Mouse (Mus musculus) c-Kit-positive CD71-positive TER-119-negative erythroid progenitor cells, embryonic 14.5 days (primary cell): ENCODE data around the gene Gpm6a.

Source experiments
- DNase-seq: peaks from one replicate; pipeline ENCODE4 v3.0.0-alpha.2; 2013; ENCODE audit warnings: low read depth

Gene Gpm6a

DNA sequence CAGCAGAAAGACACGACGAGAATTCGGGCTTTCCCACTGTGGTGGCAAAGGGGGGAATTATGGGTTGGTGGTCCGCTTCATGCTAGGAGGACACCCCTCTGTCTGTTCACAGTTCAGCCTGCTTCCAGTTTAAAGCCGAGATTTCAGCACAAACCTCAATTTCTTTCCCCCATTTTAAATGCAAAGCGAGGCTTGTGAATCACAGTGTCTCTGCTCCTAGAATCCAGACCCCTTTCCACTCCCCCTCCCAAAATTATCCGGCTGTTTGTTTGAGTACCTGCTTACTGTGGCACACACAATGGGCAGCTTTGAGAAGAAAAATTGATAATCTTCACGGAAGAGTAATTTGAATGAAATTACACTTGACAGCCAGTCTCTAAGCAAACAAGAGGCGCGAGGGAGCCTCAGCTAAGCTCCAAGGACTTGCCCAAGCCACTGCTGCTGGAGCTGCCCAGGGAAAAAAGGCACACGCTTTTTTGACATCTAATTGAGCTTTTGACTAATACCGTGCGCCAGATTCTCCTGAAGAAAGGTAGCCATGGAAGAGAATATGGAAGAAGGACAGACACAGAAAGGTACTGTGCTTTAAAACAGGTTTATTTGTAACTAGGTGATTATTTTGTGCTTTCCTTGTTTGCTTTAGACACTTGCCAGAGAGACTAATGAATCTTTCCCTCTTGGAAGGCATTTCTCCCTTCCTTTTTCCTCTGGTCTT, at the start of gene Gpm6a:
Gene Gpm6a (plus strand): TSS at position 103 of the 715 bp plus-strand sequence.
- DNase-seq, result no peak

DNA sequence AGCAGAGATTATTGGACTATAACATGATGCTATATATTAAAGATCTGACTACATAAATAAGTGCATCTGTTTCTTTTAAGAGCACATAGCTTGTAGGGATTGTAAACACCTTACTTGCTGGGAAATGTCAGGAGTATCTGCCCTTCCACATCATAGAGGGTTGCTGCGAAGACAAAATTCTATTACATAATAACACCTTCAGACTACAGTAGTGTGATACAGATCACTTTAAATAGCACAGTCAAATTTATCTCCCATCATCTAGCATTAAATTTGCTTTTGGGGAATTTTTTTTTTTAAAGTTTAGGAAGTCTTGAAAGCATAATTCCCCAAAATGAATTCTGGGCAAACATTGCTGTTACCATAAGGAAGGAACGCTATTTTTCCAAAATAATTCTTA, 41.8 kb upstream of the Gpm6a start:
- no peak for DNase-seq

DNA sequence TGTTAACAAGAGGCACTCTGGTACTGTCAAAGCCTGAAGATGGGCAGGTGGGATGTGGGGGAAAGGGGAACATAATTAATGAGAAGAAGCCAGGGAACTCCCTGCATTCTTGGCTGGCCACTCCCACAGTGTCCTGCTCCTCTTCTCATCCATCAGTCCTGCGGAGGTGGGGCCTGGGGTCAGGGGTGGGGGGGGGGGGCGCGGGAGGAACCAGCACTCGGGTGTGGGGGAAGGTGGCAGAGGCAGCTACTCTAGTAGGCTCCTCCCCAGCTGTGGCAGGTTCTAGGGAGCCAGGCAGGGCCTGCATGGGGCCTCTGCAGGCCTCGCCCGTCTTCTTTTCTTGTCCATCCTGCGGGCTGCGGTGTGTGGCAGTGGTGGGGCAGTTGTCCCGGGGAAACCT, 36.9 kb upstream of the Gpm6a start:
- DNase-seq, result no peak

DNA sequence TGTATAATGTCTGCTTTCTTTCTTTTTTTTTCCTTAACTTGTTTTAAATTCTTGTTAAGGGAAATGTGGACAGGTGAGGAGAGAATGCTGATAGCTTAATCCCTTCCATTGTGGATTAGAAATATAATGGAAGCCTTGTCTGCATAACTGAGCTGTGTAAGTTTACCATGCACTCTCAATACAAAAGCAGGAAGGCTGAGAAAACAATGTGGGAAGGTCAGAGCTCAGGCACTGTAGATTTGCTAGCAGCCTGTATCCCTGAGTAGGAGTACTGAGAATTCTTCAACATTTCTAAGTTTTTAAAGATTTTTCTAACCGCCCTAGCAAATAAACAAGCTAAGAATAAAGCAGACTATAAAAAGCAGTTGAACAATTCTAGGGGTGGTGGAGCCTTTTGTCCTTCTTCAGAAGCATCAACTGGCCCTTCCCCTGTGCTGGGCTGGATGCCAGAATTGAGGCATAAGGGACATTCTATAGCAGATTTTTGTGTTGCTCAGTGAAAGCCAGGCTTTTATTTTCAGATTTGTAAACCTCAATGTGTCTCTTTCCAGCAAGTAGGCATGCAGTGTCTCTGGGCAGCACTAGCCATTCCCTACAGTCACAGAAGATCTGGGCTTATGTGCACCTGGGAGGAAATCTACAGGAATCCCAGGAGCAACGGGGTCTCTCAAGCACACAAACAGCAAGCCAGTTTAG, 32.3 kb upstream of the Gpm6a start:
- DNase-seq, result no peak

DNA sequence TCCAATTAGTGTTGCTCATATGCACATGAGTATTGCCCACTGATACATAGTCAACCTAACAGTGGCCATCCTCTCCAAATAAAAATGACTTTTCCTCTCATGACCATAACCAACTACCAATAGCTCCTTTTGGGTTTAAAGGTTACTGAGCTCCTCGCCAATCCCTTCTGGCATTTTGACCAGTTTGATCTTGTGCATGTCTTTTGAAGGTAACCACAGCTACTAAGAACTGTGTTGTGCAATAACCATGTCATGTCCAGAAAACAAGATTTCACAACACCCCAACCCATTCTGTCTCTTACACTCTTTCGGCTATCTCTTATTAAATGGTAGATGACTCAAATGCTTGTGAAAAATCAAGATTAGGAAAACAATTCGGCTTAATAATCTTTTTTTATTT, 29.7 kb upstream of the Gpm6a start:
- no peak for DNase-seq

DNA sequence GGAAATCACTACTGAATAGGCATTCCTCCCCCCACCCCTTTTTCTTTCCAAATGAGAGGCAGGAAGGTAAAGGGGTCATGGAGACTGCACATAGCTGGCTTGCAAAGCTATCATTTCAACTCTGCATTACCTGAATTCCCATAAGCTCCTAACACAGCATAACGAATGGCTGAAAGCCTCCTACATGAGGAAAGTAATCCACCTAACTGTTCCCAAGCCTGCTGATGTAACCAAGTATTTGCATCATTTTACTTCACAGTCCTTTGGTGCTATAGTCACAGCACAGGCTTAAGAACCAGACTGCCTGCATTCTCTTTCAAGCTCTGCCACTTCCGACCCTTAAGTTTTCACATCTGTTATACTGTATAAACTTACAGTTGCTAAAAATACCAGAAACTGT, 22.3 kb upstream of the Gpm6a start:
- no peak for DNase-seq

DNA sequence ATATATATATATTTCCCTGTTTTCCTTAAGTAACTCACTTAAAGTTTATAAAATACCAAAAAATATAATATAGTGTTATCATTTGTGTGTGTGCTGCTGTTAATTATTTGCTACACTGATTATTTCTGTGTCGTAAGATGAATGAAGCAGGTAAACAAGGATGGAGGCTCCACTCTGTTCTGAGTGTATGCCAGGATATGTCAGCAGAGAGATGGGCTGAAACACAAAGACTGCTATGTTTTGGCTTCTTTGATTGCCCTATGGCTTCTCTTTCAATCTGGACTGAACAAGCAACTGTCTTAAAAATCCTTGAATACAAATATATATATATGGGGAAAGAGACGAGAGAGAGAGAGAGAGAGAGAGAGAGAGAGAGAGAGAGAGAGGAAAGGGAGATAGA, 1.3 kb upstream of the Gpm6a start:
- DNase-seq, result no peak

DNA sequence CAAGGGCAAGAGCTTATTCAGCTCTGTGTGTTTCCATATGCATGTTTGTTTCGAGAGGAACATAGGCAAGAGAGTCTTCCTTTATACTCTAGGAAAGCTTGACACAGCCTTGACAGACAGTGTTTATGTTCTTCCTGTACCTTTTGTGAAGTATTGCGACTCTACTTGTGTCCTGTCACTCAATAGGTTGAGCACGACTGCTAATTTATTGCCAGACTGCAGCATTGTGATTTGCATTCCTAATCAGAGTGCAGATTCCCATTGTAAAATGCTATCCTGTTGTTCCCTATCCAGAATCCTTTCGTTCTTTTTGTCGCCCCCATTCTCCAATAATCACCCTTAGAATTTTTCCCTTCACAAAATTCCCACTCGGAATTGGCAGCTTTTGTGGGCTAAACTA, 613 bp upstream of the Gpm6a start:
- DNase-seq, result no peak

DNA sequence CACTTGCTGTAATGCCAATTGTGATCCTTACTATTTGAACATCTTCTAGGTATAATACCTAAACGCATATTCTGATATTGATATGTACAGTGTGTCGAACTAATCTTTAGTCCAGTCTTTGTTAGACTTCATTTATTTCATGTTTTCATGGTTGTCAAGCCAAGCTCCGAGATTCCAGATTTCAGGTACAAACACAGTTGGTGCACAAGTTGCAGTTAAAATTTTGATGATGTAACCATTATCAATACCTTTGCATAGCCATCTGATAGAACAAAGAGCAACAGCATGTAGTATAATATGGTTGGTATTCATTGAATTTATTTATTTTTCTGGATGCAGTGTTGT, 785 bp downstream of the Gpm6a start:
- no peak for DNase-seq

DNA sequence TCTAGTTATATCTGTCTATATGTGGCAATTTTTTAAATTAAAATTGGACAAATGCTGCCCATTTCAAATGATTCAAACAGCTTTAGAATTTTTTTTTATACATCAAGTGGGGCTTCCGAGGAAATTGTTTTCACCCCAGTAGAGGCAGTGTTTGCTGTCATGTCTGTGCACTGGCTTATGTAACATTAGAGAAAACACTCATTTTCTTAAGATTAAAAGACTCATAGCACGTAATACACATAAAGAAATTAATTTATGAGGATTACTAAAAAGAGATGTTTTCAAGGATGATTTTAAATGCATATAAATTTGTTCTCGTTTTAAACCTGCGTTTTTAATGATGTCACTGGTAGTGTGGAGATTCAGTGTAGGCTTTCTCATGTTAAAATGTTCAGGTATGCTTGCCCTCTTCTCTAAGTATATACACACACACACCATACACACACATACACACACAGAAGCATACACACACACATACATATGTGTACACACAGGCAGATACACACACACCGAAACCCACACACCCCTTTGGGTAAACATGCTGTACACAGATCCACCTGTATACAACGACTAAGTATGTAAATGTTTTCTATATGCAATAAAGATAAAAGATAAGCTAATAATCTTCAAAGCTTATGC, 1.4 kb downstream of the Gpm6a start:
- no peak for DNase-seq

DNA sequence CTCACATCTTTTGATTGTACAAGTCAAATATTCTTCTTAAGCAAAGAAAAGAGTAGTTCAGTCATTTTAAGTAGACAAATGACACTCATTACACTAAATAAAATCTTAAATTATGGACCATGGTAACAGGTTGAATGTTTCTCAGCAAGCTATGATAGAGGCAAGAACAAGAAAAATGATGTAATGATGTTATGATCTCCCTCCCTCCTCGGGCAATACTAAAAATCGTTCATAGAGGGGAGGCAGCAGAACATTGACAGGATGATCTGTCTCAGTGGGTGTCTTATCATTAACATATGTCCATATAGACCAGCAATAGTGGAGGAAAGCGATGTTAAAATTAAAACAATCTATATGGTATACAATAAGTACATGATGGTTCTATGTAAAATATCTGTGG, 2.1 kb downstream of the Gpm6a start:
- no peak for DNase-seq

DNA sequence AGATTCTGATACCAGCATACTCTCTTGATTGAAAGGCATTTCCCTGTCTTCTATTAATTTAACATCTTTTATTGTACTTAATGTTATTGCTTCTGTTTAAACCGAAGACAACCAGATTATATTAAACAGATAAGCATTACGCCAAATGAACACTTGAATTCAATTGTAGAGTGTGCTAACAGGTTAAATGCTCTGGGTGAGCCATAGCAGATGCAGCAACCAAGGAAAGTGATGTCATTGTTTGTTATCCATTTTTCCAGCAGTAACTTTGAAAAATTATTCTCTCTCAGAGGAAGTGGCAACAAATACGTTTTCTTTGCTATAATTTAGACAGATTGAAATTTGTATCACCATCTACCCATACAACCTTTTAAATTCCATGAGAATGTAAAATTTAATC, 2.9 kb downstream of the Gpm6a start:
- no peak for DNase-seq

DNA sequence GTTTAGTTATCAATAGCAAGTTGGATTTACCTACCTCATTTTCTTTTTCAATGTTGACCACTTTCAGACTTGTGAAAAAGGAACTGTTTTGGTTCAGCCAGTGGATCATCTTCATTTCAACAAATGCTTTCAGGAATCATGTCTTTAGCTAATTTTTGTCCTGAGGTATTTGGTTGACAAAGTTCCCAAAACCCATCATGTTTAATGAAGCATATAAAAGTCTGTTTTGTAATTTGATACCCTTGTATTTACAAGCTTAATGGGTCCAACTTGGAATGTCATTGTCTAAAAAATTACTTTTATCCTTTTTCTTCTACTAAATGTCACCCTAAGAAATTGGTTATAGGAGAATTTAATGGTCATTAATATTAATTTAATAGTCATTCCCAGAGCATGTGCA, 6.9 kb downstream of the Gpm6a start:
- DNase-seq, result no peak

DNA sequence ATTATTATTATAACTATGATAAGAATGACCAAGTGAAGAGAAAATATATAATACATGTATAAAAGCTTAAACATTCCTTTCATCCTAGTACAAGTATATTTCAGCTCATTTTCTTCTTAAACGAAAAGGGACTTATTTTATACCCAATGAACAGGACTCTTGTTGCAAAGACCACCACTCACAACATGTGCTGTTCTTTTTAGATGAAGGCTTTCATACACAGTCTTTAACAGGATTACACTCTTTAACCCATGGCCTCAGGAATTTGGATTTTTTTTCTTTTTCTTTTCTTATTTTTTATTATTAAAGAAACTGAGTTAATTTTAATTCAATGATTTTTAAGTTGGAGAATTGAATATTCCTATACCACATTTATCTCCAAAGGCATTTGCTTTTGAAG, 20.4 kb downstream of the Gpm6a start:
- no peak for DNase-seq

DNA sequence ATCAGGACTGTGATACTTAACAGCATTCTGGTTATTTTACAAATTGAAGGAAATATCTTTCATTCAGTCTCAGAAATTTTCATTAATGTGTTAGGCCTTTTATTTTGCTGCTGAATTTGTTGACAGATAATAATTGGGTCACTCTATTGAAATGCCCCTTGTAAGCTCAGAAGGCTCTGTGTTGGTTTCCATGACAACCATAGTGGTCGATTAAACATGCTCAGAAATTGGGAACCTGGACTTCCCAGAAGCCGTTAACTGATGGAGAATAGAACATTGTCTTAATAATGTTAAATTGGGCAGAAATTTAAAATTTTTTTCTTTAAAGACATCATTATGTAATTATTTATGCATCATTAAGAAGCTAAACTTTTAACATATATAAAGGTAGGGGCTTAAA, 20.9 kb downstream of the Gpm6a start:
- DNase-seq, result no peak

DNA sequence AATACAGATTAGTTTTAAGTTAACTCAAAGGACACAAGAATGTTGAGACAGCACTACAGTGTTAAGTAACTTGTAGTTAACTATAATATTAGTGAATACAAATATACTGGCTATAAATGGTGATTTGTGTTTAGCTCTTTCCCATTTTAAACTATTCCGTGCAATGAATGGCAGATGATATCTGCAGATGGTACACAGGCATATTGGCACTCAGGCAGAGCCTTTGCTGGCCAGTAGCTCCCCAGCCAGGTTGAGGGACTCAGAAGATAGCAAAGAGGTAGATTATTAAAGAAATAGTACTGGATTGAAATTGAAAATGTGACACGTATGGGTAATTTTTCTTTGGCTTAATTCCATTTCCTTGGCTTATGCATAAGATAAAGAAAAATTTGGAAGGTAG, 21.3 kb downstream of the Gpm6a start:
- DNase-seq, result no peak

DNA sequence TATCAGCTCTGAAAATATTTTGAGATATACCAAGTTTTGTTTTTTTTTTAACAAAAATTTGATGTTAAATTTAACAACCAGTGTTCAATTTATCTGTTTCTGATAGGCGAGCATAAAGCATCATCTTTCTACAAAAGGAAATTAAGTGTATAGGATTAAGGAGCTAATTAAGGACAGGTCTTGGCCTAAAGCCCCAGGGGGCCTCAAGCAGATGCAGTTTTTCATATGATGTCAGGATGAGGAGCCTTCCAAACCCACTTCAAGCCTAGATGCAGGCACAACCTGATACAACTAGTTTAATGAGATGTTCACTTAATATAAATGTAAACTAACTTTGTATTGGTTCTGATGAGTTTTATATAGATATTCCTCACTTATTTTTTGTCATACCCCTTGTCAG, 22.0 kb downstream of the Gpm6a start:
- DNase-seq, result no peak

DNA sequence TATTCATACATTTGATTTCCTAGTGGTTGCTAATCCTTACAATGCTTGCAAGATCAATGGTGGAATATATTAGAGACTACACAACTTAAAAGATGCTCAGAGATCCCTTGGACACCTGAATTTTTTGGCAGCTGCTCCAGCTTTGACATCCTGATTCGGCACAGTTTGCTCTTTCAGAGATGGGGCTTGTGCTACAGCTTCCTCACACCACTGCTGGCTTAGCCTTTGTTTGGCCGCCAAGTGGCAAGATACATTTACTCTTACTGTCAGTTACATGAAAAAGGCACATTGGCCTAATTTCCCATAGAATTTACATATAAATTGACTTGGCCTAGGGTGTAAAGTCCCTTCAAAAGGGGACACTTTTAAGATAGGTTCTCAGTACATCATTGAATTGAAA, 32.1 kb downstream of the Gpm6a start:
- DNase-seq, result no peak

DNA sequence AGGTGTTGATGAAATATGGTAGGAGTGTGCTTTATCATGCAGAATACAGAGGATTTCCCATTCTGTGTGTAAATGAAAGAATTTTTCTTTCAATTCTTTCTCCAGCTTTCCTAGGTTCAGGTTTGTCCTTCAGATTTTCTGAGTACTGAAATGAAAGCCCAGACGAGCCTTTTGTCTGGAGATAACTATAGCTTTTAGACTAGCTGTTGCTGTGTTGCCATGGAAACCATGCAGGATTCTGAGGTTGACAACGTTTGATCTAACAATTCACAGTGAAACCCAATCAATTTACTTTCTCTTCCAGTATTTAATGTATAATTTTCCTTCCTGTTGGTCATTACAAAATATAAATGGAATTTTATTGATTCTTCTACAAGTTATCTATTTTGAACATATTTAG, 34.5 kb downstream of the Gpm6a start:
- DNase-seq, result no peak

DNA sequence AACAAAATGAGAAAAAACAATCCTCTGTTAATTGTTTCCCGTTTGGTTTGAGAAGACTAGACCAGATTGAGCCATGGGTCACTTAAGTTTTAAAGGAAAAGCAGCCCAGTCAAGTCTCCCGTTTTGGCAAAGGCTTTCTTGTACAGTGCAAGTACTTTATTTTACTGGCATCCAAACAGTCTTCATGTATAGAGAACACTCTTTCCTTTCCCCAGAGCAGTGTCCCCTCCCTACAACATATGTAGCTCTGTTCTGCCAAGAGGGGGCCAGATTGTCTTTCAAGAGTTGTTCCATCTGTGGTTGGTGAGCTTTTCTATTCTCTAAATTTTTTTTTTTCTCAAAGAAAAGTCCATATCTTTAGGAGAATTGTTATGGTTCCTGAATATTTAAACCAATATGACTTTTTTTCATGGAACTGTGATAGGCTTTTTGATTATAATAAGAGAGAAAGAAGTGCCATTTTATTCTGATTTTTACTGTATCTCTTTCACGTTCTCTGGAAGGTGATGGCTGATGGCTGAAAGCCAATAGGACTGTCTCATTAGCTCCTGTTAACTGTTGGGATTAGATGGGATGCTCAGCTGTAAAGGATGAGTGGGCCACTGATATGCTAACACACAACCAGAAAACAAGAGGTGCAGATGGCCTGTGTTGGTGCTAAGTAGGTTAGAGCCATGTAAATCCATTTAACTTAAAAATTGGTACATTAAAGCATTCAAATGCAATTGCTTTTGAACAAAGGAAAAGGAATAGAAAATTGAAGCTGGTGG, 37.4 kb downstream of the Gpm6a start:
- no peak for DNase-seq

DNA sequence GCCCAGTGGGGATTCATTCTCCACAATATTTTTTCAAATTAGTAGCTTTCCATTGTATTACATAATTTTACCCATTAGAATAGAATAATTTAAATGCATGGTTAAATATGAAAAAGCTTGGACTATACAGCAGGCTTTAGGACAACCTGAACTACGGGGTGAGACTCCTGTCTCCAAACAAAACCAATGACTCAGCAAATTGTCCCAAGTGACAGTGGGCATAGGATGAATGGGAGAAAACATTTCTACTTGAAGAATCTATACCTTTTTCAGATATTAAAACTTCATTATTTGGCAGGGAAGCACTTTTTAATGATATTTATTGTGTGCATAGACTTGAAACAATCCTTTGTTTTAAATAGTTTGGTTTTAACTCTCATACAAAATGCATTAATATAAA, 41.0 kb downstream of the Gpm6a start:
- DNase-seq, result no peak

DNA sequence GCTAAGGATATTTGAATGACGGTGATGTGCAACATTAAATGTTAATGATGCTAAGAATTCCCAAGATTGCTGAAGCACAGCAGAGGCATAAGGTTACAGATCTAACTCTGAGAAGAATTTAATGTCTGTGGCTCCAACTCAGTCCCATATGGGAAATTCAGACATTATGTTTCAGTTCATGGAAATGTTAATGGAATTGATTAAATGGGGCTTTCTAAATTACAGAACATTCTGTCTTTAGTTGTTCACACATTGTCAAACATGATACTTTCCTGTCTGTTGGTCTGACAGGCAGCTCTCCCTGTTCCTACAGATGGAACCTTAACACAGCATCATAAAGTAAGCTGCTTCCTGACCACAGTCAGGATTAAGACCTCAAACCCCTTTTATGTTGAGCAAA, 47.8 kb downstream of the Gpm6a start:
- DNase-seq, result no peak

DNA sequence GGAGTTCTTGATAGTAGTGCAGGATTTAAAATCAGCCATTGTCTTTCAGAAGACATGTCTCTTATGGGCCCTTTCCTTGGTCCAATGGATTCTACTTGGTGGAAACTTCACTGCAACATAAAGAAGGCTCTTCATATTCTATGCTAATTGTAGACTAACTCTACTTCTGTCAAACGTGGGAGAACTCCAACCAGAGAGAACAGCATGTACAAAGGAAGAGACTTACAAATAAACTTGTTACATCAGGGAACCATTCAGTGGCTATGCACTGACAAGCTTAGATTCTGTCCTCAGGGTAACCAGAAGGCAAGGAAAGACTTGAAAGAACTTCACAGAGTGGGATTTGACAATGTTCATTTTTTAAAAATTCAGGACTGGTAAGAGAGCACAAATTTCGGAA, 48.3 kb downstream of the Gpm6a start:
- DNase-seq, result no peak
